Mouse (Mus musculus): ENCODE results near the gene Pla2g2d. TPM values are rescaled to one million over a fixed set of nuclear protein-coding genes. Genes with fewer than 3 reads are reported as not detected.

Gene Pla2g2d
- 1 to 10 TPM in 1 of 2 experiments, not detected in 1; 1.5 TPM for polyA plus RNA-seq (2017; shearing (Covaris generic))

- ATAC-seq = no peak
These were observed at the start of gene Pla2g2d for GRCm38 (mm10) chr4:138775435-138775834. TSS of gene Pla2g2d (plus strand) at chr4:138775735.

GRCm38 (mm10) chr4:138725751-138726150 is 49.8 kb upstream of the Pla2g2d start:
- no peak for ATAC-seq

- no peak for ATAC-seq
These were observed 46.4 kb upstream of the Pla2g2d start for GRCm38 (mm10) chr4:138729018-138729703.

- no peak for ATAC-seq
These were observed 41.4 kb upstream of the Pla2g2d start for GRCm38 (mm10) chr4:138734105-138734504.

GRCm38 (mm10) chr4:138734863-138735262 is 40.7 kb upstream of the Pla2g2d start:
- ATAC-seq = no peak

- ATAC-seq = no peak
These were observed 38.5 kb upstream of the Pla2g2d start, which contains the start of gene Ubxn10 for GRCm38 (mm10) chr4:138737031-138737430. TSS of gene Ubxn10 (minus strand) at chr4:138737167.

GRCm38 (mm10) chr4:138739136-138739851 is 36.2 kb upstream of the Pla2g2d start:
- ATAC-seq = no peak

GRCm38 (mm10) chr4:138745884-138746283 is 29.7 kb upstream of the Pla2g2d start:
- no peak for ATAC-seq

GRCm38 (mm10) chr4:138746866-138747265 is 28.7 kb upstream of the Pla2g2d start:
- no peak for ATAC-seq

GRCm38 (mm10) chr4:138747851-138748250 is 27.7 kb upstream of the Pla2g2d start:
- no peak for ATAC-seq

GRCm38 (mm10) chr4:138748369-138749072 is 27.0 kb upstream of the Pla2g2d start:
- no peak for ATAC-seq

GRCm38 (mm10) chr4:138752603-138753002 is 22.9 kb upstream of the Pla2g2d start:
- ATAC-seq = no peak

- no peak for ATAC-seq
These were observed 21.9 kb upstream of the Pla2g2d start for GRCm38 (mm10) chr4:138753608-138754007.

GRCm38 (mm10) chr4:138754432-138754831 is 21.1 kb upstream of the Pla2g2d start:
- ATAC-seq = no peak

GRCm38 (mm10) chr4:138755439-138755838 is 20.1 kb upstream of the Pla2g2d start:
- ATAC-seq = no peak

- no peak for ATAC-seq
These were observed 19.6 kb upstream of the Pla2g2d start for GRCm38 (mm10) chr4:138755983-138756382.

GRCm38 (mm10) chr4:138757416-138757815 is 18.1 kb upstream of the Pla2g2d start, which contains the start of gene Pla2g2f:
TSS of gene Pla2g2f (minus strand) at chr4:138757626.
- ATAC-seq = no peak

GRCm38 (mm10) chr4:138762266-138762665 is 13.3 kb upstream of the Pla2g2d start:
- ATAC-seq = no peak

- ATAC-seq = no peak
These were observed 3.6 kb upstream of the Pla2g2d start for GRCm38 (mm10) chr4:138771970-138772369.

- ATAC-seq = no peak
These were observed 3.1 kb upstream of the Pla2g2d start for GRCm38 (mm10) chr4:138772386-138772785.

- ATAC-seq = no peak
These were observed 2.2 kb downstream of the Pla2g2d start for GRCm38 (mm10) chr4:138777417-138778407.

- no peak for ATAC-seq
These were observed 4.8 kb downstream of the Pla2g2d start for GRCm38 (mm10) chr4:138780300-138780699.

All from activated CD4-positive, CD25-positive, alpha-beta regulatory T cell, adult 4 months (primary cell).